Mouse (Mus musculus): ENCODE data around the gene 1700016H13Rik.
A peak's percentile ranks its signal among the peaks of the same experiment; 100 is the strongest.

1700016H13Rik gene

GRCm38 (mm10) chr5:103659571-103659970, 3.8 kb upstream of the 1700016H13Rik start:
- Histone ChIP-seq H3K9me3 (ENCODE audit: low read length) (no peaks in the 10 kb centered on the region), H3K4me3 (replicated peaks; ENCODE audit: low read length) (no peak overlapping the region), H3K27me3 (ENCODE audit: insufficient read depth, low read length) (peaks cover 21% of the 10 kb centered on the region), H3K4me1 (replicated peaks; ENCODE audit: low read depth, low read length) (peaks cover 26% of the 10 kb centered on the region), H3K36me3 (ENCODE audit: insufficient read depth, low read length) (no peaks in the 10 kb centered on the region)
- no peak for TF ChIP-seq NANOG (IDR thresholded peaks at IDR 0.05; ENCODE audit: borderline replicate concordance, low read length)
- peak; percentile 57 for TF ChIP-seq CTCF (conservative IDR thresholded peaks at IDR 0.05; ENCODE audit: low read length)
- TF ChIP-seq POU5F1 (IDR thresholded peaks at IDR 0.05; ENCODE audit: borderline replicate concordance, low read length): no peak

GRCm38 (mm10) chr5:103658921-103659320, 3.1 kb upstream of the 1700016H13Rik start:
- Histone ChIP-seq H3K9me3 (ENCODE audit: low read length) (no peaks in the 10 kb centered on the region), H3K36me3 (ENCODE audit: insufficient read depth, low read length) (no peaks in the 10 kb centered on the region), H3K27me3 (ENCODE audit: insufficient read depth, low read length) (peaks cover 20% of the 10 kb centered on the region), H3K4me3 (replicated peaks; ENCODE audit: low read length) (no peak overlapping the region), H3K4me1 (replicated peaks; ENCODE audit: low read depth, low read length) (peaks cover 28% of the 10 kb centered on the region)
- TF ChIP-seq POU5F1 (IDR thresholded peaks at IDR 0.05; ENCODE audit: borderline replicate concordance, low read length) (no peak), CTCF (conservative IDR thresholded peaks at IDR 0.05; ENCODE audit: low read length) (peak; percentile 39)

GRCm38 (mm10) chr5:103654780-103655179, 1.0 kb downstream of the 1700016H13Rik start:
- Histone ChIP-seq H3K4me1 (replicated peaks; ENCODE audit: low read depth, low read length) (peaks cover 34% of the 10 kb centered on the region), H3K27me3 (ENCODE audit: insufficient read depth, low read length) (no peaks in the 10 kb centered on the region), H3K9me3 (ENCODE audit: low read length) (no peaks in the 10 kb centered on the region), H3K36me3 (ENCODE audit: insufficient read depth, low read length) (no peaks in the 10 kb centered on the region), H3K4me3 (replicated peaks; ENCODE audit: low read length) (peak overlapping the region; percentile 8)
- TF ChIP-seq CTCF (conservative IDR thresholded peaks at IDR 0.05; ENCODE audit: low read length) (no peak), NANOG (IDR thresholded peaks at IDR 0.05; ENCODE audit: borderline replicate concordance, low read length) (no peak), POU5F1 (IDR thresholded peaks at IDR 0.05; ENCODE audit: borderline replicate concordance, low read length) (no peak)

GRCm38 (mm10) chr5:103654225-103654624, 1.6 kb downstream of the 1700016H13Rik start:
- Histone ChIP-seq H3K9me3 (ENCODE audit: low read length) (no peaks in the 10 kb centered on the region), H3K4me1 (replicated peaks; ENCODE audit: low read depth, low read length) (peaks cover 34% of the 10 kb centered on the region), H3K27me3 (ENCODE audit: insufficient read depth, low read length) (no peaks in the 10 kb centered on the region), H3K4me3 (replicated peaks; ENCODE audit: low read length) (no peak overlapping the region), H3K36me3 (ENCODE audit: insufficient read depth, low read length) (no peaks in the 10 kb centered on the region)
- no peak for TF ChIP-seq NANOG (IDR thresholded peaks at IDR 0.05; ENCODE audit: borderline replicate concordance, low read length)
- TF ChIP-seq CTCF (conservative IDR thresholded peaks at IDR 0.05; ENCODE audit: low read length): peak; percentile 92

- TF ChIP-seq NANOG (IDR thresholded peaks at IDR 0.05; ENCODE audit: borderline replicate concordance, low read length) (no peak), POU5F1 (IDR thresholded peaks at IDR 0.05; ENCODE audit: borderline replicate concordance, low read length) (no peak), CTCF (conservative IDR thresholded peaks at IDR 0.05; ENCODE audit: low read length) (no peak)
- Histone ChIP-seq H3K4me1 (replicated peaks; ENCODE audit: low read depth, low read length) (peaks cover 9% of the 10 kb centered on the region), H3K9me3 (ENCODE audit: low read length) (no peaks in the 10 kb centered on the region), H3K36me3 (ENCODE audit: insufficient read depth, low read length) (no peaks in the 10 kb centered on the region), H3K27me3 (ENCODE audit: insufficient read depth, low read length) (no peaks in the 10 kb centered on the region), H3K4me3 (replicated peaks; ENCODE audit: low read length) (no peak overlapping the region)
These were observed 8.5 kb downstream of the 1700016H13Rik start for GRCm38 (mm10) chr5:103647320-103647719.

- H3K4me3 ChIP-seq (replicated peaks; ENCODE audit: low read length): no peak overlapping the region
- TF ChIP-seq POU5F1 (IDR thresholded peaks at IDR 0.05; ENCODE audit: borderline replicate concordance, low read length) (no peak), CTCF (conservative IDR thresholded peaks at IDR 0.05; ENCODE audit: low read length) (no peak), NANOG (IDR thresholded peaks at IDR 0.05; ENCODE audit: borderline replicate concordance, low read length) (no peak)
- no peaks in the 10 kb centered on the region for H3K9me3 ChIP-seq (ENCODE audit: low read length)
- no peaks in the 10 kb centered on the region for H3K27me3 ChIP-seq (ENCODE audit: insufficient read depth, low read length)
- H3K36me3 ChIP-seq (ENCODE audit: insufficient read depth, low read length): no peaks in the 10 kb centered on the region
- peaks cover 16% of the 10 kb centered on the region for H3K4me1 ChIP-seq (replicated peaks; ENCODE audit: low read depth, low read length)
These were observed 11.6 kb downstream of the 1700016H13Rik start for GRCm38 (mm10) chr5:103644167-103644566.

GRCm38 (mm10) chr5:103637162-103637561, 18.6 kb downstream of the 1700016H13Rik start:
- H3K27me3 ChIP-seq (ENCODE audit: insufficient read depth, low read length): no peaks in the 10 kb centered on the region
- H3K9me3 ChIP-seq (ENCODE audit: low read length): no peaks in the 10 kb centered on the region
- H3K36me3 ChIP-seq (ENCODE audit: insufficient read depth, low read length): no peaks in the 10 kb centered on the region
- no peak overlapping the region for H3K4me3 ChIP-seq (replicated peaks; ENCODE audit: low read length)
- TF ChIP-seq CTCF (conservative IDR thresholded peaks at IDR 0.05; ENCODE audit: low read length) (no peak), POU5F1 (IDR thresholded peaks at IDR 0.05; ENCODE audit: borderline replicate concordance, low read length) (no peak), NANOG (IDR thresholded peaks at IDR 0.05; ENCODE audit: borderline replicate concordance, low read length) (no peak)
- H3K4me1 ChIP-seq (replicated peaks; ENCODE audit: low read depth, low read length): peaks cover 7% of the 10 kb centered on the region

GRCm38 (mm10) chr5:103629854-103630580, 25.8 kb downstream of the 1700016H13Rik start:
- Histone ChIP-seq H3K4me1 (replicated peaks; ENCODE audit: low read depth, low read length) (no peaks in the 10 kb centered on the region), H3K4me3 (replicated peaks; ENCODE audit: low read length) (no peak overlapping the region), H3K27me3 (ENCODE audit: insufficient read depth, low read length) (peaks cover 5% of the 10 kb centered on the region; the same call in 1 of the 2 replicates), H3K36me3 (ENCODE audit: insufficient read depth, low read length) (no peaks in the 10 kb centered on the region), H3K9me3 (ENCODE audit: low read length) (no peaks in the 10 kb centered on the region)
- TF ChIP-seq CTCF (conservative IDR thresholded peaks at IDR 0.05; ENCODE audit: low read length) (no peak), NANOG (IDR thresholded peaks at IDR 0.05; ENCODE audit: borderline replicate concordance, low read length) (no peak), POU5F1 (IDR thresholded peaks at IDR 0.05; ENCODE audit: borderline replicate concordance, low read length) (no peak)
